Mouse (Mus musculus) CH12.LX (cell line): ENCODE data around the gene Gm49368. TPM values are rescaled to one million over a fixed set of nuclear protein-coding genes. Genes with fewer than 3 reads are reported as not detected.

Experiments
- DNase-seq: peaks from one replicate; pipeline ENCODE4 v3.0.0-alpha.2; 2013; ENCODE audit errors: extremely low read depth
- H3K27ac ChIP-seq: 2 replicates; pipeline ENCODE4 v1.5.1; 2012; ENCODE audit warnings: low read depth, mild to moderate bottlenecking, control low read depth, moderate library complexity; ENCODE audit not compliant: insufficient read depth
- H3K27me3 ChIP-seq: replicated peaks from 2 replicates; pipeline ENCODE3; 2012; ENCODE audit warnings: inconsistent platforms
- H3K36me3 ChIP-seq, 2 experiments: replicated peaks in 1 of 2; 2 replicates each; pipeline versions ENCODE3 to v1.6.1; 2012; ENCODE audit warnings: inconsistent platforms in 1 of 2, low read length in 1 of 2, mild to moderate bottlenecking in 1 of 2, mixed read lengths in 1 of 2, moderate library complexity in 1 of 2; ENCODE audit not compliant: control insufficient read depth in 1 of 2, insufficient read depth in 1 of 2
- H3K4me1 ChIP-seq, 2 experiments: 2 replicates each; pipeline ENCODE4 v1.6.1; 2012; ENCODE audit warnings: inconsistent platforms in 1 of 2, moderate library complexity in 1 of 2; ENCODE audit not compliant: insufficient read depth in 2 of 2, control insufficient read depth in 1 of 2
- H3K4me2 ChIP-seq: 2 replicates; pipeline ENCODE4 v1.6.1; 2012; ENCODE audit warnings: low read depth, mild to moderate bottlenecking, control low read depth; ENCODE audit not compliant: poor library complexity, insufficient read depth, severe bottlenecking
- H3K4me3 ChIP-seq, 3 experiments: fragments of 150-350 bp in 1 of 3; sonication (generic) in 1 of 3; replicated peaks in 1 of 3; 2 replicates each; pipeline versions ENCODE3 to v1.5.1; 2011 to 2012; ENCODE audit warnings: low read depth in 2 of 3, low read length in 2 of 3, mild to moderate bottlenecking in 2 of 3, moderate library complexity in 2 of 3, control low read depth in 1 of 3, improper control_type of control experiment in 1 of 3, inconsistent platforms in 1 of 3, mixed read lengths in 1 of 3; ENCODE audit not compliant: poor library complexity in 1 of 3
- H3K79me2 ChIP-seq: replicated peaks from 2 replicates; pipeline ENCODE4 v1.6.1; 2012; ENCODE audit warnings: mild to moderate bottlenecking, moderate library complexity; ENCODE audit not compliant: control insufficient read depth, poor library complexity, insufficient read depth, severe bottlenecking; ENCODE audit errors: extremely low read depth
- H3K9ac ChIP-seq: 2 replicates; pipeline ENCODE4 v1.6.1; 2012; ENCODE audit warnings: low read depth, mild to moderate bottlenecking, control low read depth, moderate library complexity; ENCODE audit not compliant: insufficient read depth
- H3K9me3 ChIP-seq: replicated peaks from 2 replicates; pipeline ENCODE3; 2012; ENCODE audit warnings: low read length, inconsistent platforms, mixed read lengths
- BHLHE40 ChIP-seq: IDR thresholded peaks from 2 replicates; pipeline ENCODE4 v1.6.1; 2011; ENCODE audit warnings: mild to moderate bottlenecking, low read depth, low read length, improper control_type of control experiment
- E2F4 ChIP-seq: IDR thresholded peaks from 2 replicates; pipeline ENCODE4 v1.6.1; 2011; ENCODE audit warnings: low read depth, low read length, improper control_type of control experiment; ENCODE audit not compliant: insufficient replicate concordance
- ELF1 ChIP-seq: IDR thresholded peaks from 2 replicates; pipeline ENCODE4 v1.6.1; 2014; ENCODE audit warnings: low read depth, mild to moderate bottlenecking, inconsistent platforms, low read length, improper control_type of control experiment
- EP300 ChIP-seq: IDR thresholded peaks from 2 replicates; pipeline ENCODE4 v1.6.1; 2011; ENCODE audit warnings: low read length, improper control_type of control experiment
- ETS1 ChIP-seq: conservative IDR thresholded peaks from 2 replicates; pipeline ENCODE4 v1.6.1; 2012; ENCODE audit warnings: low read depth, mild to moderate bottlenecking, inconsistent platforms, low read length, improper control_type of control experiment, moderate library complexity
- GABPA ChIP-seq: IDR thresholded peaks from 2 replicates; pipeline ENCODE4 v1.6.1; 2012; ENCODE audit warnings: low read depth, low read length, improper control_type of control experiment, inconsistent platforms; ENCODE audit not compliant: insufficient replicate concordance
- IRF4 ChIP-seq: IDR thresholded peaks from 2 replicates; pipeline ENCODE4 v1.6.1; 2014; ENCODE audit warnings: low read depth, mild to moderate bottlenecking, inconsistent platforms, low read length, improper control_type of control experiment
- JUND ChIP-seq: conservative IDR thresholded peaks from 2 replicates; pipeline ENCODE4 v1.6.1; 2011; ENCODE audit warnings: low read depth, low read length, improper control_type of control experiment
- MAZ ChIP-seq: IDR thresholded peaks from 2 replicates; pipeline ENCODE4 v1.6.1; 2012; ENCODE audit warnings: low read depth, mild to moderate bottlenecking, inconsistent platforms, low read length, improper control_type of control experiment, moderate library complexity
- MEF2A ChIP-seq: IDR thresholded peaks from 2 replicates; pipeline ENCODE4 v1.6.1; 2014; ENCODE audit warnings: low read depth, mild to moderate bottlenecking, inconsistent platforms, low read length, improper control_type of control experiment, borderline replicate concordance
- MXI1 ChIP-seq: IDR thresholded peaks from 2 replicates; pipeline ENCODE4 v1.6.1; 2011; ENCODE audit warnings: mild to moderate bottlenecking, low read depth, low read length, improper control_type of control experiment
- RCOR1 ChIP-seq: conservative IDR thresholded peaks from 2 replicates; pipeline ENCODE4 v1.6.1; 2012; ENCODE audit warnings: low read depth, mild to moderate bottlenecking, inconsistent platforms, low read length, improper control_type of control experiment
- TBP ChIP-seq: conservative IDR thresholded peaks from 2 replicates; pipeline ENCODE4 v1.6.1; 2011; ENCODE audit warnings: low read depth, low read length, improper control_type of control experiment
- ZKSCAN1 ChIP-seq: IDR thresholded peaks from 2 replicates; pipeline ENCODE4 v1.6.1; 2012; ENCODE audit warnings: low read depth, inconsistent platforms, low read length, improper control_type of control experiment, borderline replicate concordance
- ZNF384 ChIP-seq: IDR thresholded peaks from 2 replicates; pipeline ENCODE4 v1.6.1; 2012; ENCODE audit warnings: low read depth, low read length, improper control_type of control experiment, inconsistent platforms
- dilution Hi-C: fragments of 300-500 bp; cut with MboI; formaldehyde crosslinking; loops from 2 replicates; pipeline ENCODE4 v1.14.3; 2020; ENCODE audit warnings: low sequenced_read_pairs; ENCODE audit not compliant: extremely low pct_unique_long_range_greater_than_20kb, extremely low pct_ligation_motif_present
- in situ Hi-C: fragments of 300-500 bp; cut with MboI; formaldehyde crosslinking; loops from 3 replicates; pipeline ENCODE4 v1.14.3; 2019; ENCODE audit warnings: low sequenced_read_pairs, low pct_ligation_motif_present, low pct_unique_long_range_greater_than_20kb, mixed read lengths
- polyA plus RNA-seq: library from polyadenylated mRNA; unstranded; fragments of >175 nt; gene quantifications from 2 replicates; pipeline ENCODE4 v1.2.1, GENCODE M21; 2012; ENCODE audit warnings: low read depth; ENCODE audit not compliant: insufficient read length
- total RNA-seq, 2 experiments: library from RNA; depleted of rRNA; stranded (reverse); fragments of 300-350 nt in 1 of 2; fragments of >200 nt in 1 of 2; gene quantifications; 2 replicates each; pipeline ENCODE4 v1.2.3; 2012 to 2014

Gene Gm49368
- total and polyA plus RNA-seq, 3 experiments: not detected

DNA sequence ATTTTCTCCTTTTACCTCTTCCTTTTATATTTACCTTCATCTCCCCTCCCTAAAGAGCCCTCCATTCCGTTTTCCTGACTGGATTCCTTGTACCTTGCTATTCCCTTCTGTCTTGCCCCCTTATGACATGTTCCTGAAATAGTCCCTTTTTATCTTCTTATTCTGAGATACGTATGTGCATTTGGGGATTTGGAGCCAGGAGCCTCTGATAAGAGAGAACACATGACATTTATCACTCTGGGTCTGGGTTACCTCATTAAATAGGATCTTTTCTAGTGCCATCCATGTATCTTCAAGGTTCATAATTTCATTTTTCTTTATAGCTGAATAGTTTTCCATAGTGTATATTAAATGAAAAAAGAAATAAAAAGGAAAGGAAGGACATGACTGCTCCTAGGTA is 16.8 kb upstream of the Gm49368 start:
- Histone ChIP-seq H3K36me3 (no peaks in the 10 kb centered on the region), H3K27me3 (no peaks in the 10 kb centered on the region), H3K4me3 (no peak overlapping the region), H3K9ac (no peak overlapping the region), H3K27ac (no peak overlapping the region), H3K79me2 (no peaks in the 10 kb centered on the region), H3K9me3 (no peaks in the 10 kb centered on the region), H3K4me2 (no peak overlapping the region), H3K4me1 (peaks cover 12 to 36% of the 10 kb centered on the region in 2 experiments)
- no peak for DNase-seq
- no peak for TF ChIP-seq ZKSCAN1
- no peak for TF ChIP-seq ELF1
- dilution Hi-C loops: no loop called here
- in situ Hi-C loops: no loop called here

DNA sequence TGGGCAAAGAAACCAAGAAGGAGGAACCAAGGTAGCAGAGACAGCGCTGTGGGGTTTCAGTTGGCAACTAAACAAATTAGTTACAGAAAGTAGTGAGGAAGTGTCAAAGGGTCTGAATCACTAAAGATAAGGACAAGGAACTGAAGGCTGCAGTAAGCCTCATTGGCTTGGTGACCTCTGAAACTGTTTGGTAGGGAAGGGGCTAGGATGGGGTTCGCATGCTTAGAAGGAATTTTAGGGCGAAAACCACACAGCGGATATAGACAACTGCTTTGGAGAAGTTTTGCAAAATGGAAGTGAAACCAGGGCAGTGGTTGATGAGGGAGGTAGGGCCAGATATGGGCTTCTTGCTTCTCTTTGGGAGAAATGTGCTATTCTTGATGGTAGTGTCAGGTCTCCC is 13.7 kb upstream of the Gm49368 start:
- DNase-seq: peak; percentile 71
- in situ Hi-C loops: no loop called here
- Histone ChIP-seq H3K4me1 (peaks cover 18 to 51% of the 10 kb centered on the region in 2 experiments), H3K79me2 (no peaks in the 10 kb centered on the region), H3K27me3 (no peaks in the 10 kb centered on the region), H3K4me3 (peak overlapping the region in 2 of 3 experiments; percentile 19 to 21), H3K4me2 (peak overlapping the region; percentile 92), H3K9ac (0 out of 2 replicates have a peak overlapping the region, but pooled peaks have one; percentile 51), H3K27ac (peak overlapping the region; percentile 71), H3K9me3 (peaks cover 4% of the 10 kb centered on the region), H3K36me3 (no peaks in the 10 kb centered on the region)
- no peak for TF ChIP-seq GABPA
- peak; percentile 87 for TF ChIP-seq IRF4
- no peak for TF ChIP-seq MAZ
- no peak for TF ChIP-seq MXI1
- TF ChIP-seq JUND: peak; percentile 30; the same call in 1 of the 2 replicates
- TF ChIP-seq BHLHE40: 0 out of 2 replicates have a peak, but pooled peaks have one; percentile 20
- TF ChIP-seq TBP: 0 out of 2 replicates have a peak, but pooled peaks have one; percentile 25
- TF ChIP-seq ETS1: 0 out of 2 replicates have a peak, but pooled peaks have one; percentile 22
- TF ChIP-seq RCOR1: peak; percentile 34; the same call in 1 of the 2 replicates
- peak; percentile 87 for TF ChIP-seq EP300
- peak; percentile 59 for TF ChIP-seq MEF2A
- dilution Hi-C loops: no loop called here

DNA sequence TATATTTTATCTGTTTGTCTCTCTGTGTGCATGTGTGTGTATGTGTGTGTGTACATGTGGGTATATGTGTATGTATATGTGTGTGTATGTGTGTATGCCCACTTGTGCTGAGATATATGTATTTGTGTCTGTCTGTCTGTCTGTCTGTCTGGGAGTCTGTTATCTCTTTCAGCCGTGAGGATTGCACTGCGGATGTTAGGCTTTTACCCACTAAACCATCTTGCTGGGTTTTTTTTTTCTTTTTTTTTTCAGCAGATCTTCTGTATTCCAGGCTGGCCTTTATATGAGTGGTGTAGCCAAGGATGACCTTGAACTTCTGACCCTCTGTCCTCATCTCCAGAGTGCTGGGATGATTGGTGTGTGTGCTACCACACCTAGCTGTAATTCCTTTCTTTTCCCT is 13.2 kb upstream of the Gm49368 start:
- Histone ChIP-seq H3K9me3 (peaks cover 4% of the 10 kb centered on the region), H3K4me3 (peak overlapping the region in 1 of 3 experiments; percentile 19), H3K36me3 (no peaks in the 10 kb centered on the region), H3K79me2 (no peaks in the 10 kb centered on the region), H3K9ac (no peak overlapping the region; the same call in 1 of the 2 replicates), H3K4me1 (peaks cover 18 to 50% of the 10 kb centered on the region in 2 experiments), H3K27me3 (no peaks in the 10 kb centered on the region), H3K27ac (no peak overlapping the region; the same call in 1 of the 2 replicates), H3K4me2 (peak overlapping the region; percentile 92)
- TF ChIP-seq TBP (0 out of 2 replicates have a peak, but pooled peaks have one; percentile 3), ZNF384 (peak; percentile 54), E2F4 (no peak)
- in situ Hi-C loops (no loop called here), dilution Hi-C loops (no loop called here)
- no peak for DNase-seq
